Mouse (Mus musculus) hindlimb bud, embryonic 11.5 days (tissue): ENCODE results near the gene Cntnap1.
"Not testable (repeated sequence)": the region's sequence is repeated elsewhere in the genome, so short reads cannot be mapped to it uniquely, and the experiment has no call there.

Experiments used
- DNase-seq: peaks from one replicate; pipeline ENCODE4 v3.0.0-alpha.2; 2012; ENCODE audit warnings: low read depth, low spot score; ENCODE audit errors: extremely low spot score

Cntnap1 gene

GRCm38 (mm10) chr11:101170354-101170810 is at the start of gene Cntnap1:
TSS of gene Cntnap1 (plus strand) at chr11:101170523.
- no peak for DNase-seq

- DNase-seq: no peak
These were observed 49.7 kb upstream of the Cntnap1 start for GRCm38 (mm10) chr11:101120545-101121188.

- not testable (repeated sequence) for DNase-seq
These were observed 45.8 kb upstream of the Cntnap1 start for GRCm38 (mm10) chr11:101124494-101124893.

GRCm38 (mm10) chr11:101125008-101125407 is 45.3 kb upstream of the Cntnap1 start:
- DNase-seq: not testable (repeated sequence)

- no peak for DNase-seq
These were observed 43.2 kb upstream of the Cntnap1 start for GRCm38 (mm10) chr11:101127075-101127474.

- DNase-seq: no peak
These were observed 41.2 kb upstream of the Cntnap1 start for GRCm38 (mm10) chr11:101128996-101129577.

GRCm38 (mm10) chr11:101130056-101130756 is 40.1 kb upstream of the Cntnap1 start:
- no peak for DNase-seq

- DNase-seq: no peak
These were observed 39.1 kb upstream of the Cntnap1 start for GRCm38 (mm10) chr11:101131187-101131586.

- DNase-seq: no peak
These were observed 38.6 kb upstream of the Cntnap1 start for GRCm38 (mm10) chr11:101131701-101132100.

- no peak for DNase-seq
These were observed 37.3 kb upstream of the Cntnap1 start for GRCm38 (mm10) chr11:101133037-101133436.

- DNase-seq: no peak
These were observed 36.0 kb upstream of the Cntnap1 start for GRCm38 (mm10) chr11:101134217-101134865.

GRCm38 (mm10) chr11:101137000-101137399 is 33.3 kb upstream of the Cntnap1 start:
- no peak for DNase-seq

GRCm38 (mm10) chr11:101138536-101139181 is 31.7 kb upstream of the Cntnap1 start:
- DNase-seq: no peak

GRCm38 (mm10) chr11:101140164-101140819 is 30.0 kb upstream of the Cntnap1 start:
- DNase-seq: no peak

GRCm38 (mm10) chr11:101141088-101141487 is 29.2 kb upstream of the Cntnap1 start:
- DNase-seq: no peak

GRCm38 (mm10) chr11:101142215-101142967 is 27.9 kb upstream of the Cntnap1 start:
- DNase-seq: no peak

GRCm38 (mm10) chr11:101143338-101144225 is 26.7 kb upstream of the Cntnap1 start:
- no peak for DNase-seq

- no peak for DNase-seq
These were observed 23.9 kb upstream of the Cntnap1 start for GRCm38 (mm10) chr11:101146377-101146776.

GRCm38 (mm10) chr11:101148751-101149150 is 21.6 kb upstream of the Cntnap1 start:
- no peak for DNase-seq
